Mouse (Mus musculus) bone marrow macrophage, adult 2 months (primary cell): Measurements from ENCODE around the gene Edem3.

ENCODE experiments used
- CTCF ChIP-seq: IDR thresholded peaks from 2 replicates; pipeline ENCODE4 v1.5.1; 2012; ENCODE audit warnings: low read depth, mild to moderate bottlenecking, low read length, moderate library complexity
- POLR2A ChIP-seq: IDR thresholded peaks from 2 replicates; pipeline ENCODE4 v1.6.1; 2012; ENCODE audit warnings: mild to moderate bottlenecking, low read depth, low read length, borderline replicate concordance

DNA sequence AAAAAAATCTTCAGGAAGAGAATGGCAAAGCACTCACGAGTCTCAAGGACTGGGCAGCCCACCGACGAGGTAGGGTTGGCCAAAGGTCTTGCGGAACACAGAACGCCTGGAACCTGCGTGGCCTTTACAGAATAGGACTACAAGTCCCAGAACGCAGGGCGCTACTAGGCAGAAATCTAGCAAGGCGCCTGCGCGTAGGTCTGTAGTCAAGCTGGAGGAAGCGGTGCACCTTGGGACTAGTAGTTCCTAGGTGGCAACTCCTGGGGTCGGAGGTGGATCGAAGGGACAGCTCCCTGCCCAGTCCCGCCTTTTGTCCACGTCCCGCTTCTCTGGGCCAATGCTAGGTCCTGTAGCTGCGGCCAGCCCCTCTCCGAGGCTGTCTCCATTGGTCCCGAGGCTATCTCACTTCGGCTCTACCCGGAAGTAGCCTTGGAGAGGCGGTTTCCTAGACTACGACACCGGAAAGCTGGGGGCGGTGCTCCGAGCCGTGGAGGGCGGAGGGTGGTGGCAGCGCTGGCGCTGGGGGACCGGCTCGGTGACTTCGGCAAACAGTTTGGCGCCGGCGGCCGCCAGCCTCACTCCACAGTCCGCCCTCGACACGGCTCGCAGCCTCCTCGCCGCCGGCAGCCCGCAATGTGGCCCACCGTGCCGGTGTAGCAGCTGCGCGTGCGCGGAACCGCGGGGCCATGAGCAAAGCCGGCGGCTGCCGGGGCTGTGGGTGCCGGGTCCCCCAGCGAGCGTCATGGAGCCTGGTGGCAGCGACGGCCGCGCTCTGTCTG lies at the start of gene Edem3:
- TF ChIP-seq CTCF (no peak), POLR2A (no peak)
